Mouse (Mus musculus) ES-E14 (cell line): Measurements from ENCODE around the gene 4932438A13Rik. TPM values are rescaled to one million over a fixed set of nuclear protein-coding genes. Genes with fewer than 3 reads are reported as not detected.

Experiments
- DNase-seq: peaks from one replicate; pipeline ENCODE4 v3.0.0-alpha.2; 2013; ENCODE audit warnings: low read depth, low spot score
- H3K27ac ChIP-seq: 2 replicates; pipeline ENCODE4 v1.5.1; 2012; ENCODE audit warnings: low read depth, mild to moderate bottlenecking, low read length, moderate library complexity, mixed read lengths; ENCODE audit not compliant: poor library complexity, insufficient read depth, severe bottlenecking
- H3K36me3 ChIP-seq: 2 replicates; pipeline ENCODE4 v1.6.1; 2012; ENCODE audit warnings: mild to moderate bottlenecking, low read length, moderate library complexity, mixed read lengths; ENCODE audit not compliant: control insufficient read depth, poor library complexity, insufficient read depth, severe bottlenecking
- H3K4me1 ChIP-seq, 2 experiments: fragments of 150-350 bp in 1 of 2; sonication (generic) in 1 of 2; 2 replicates each; pipeline ENCODE4 v1.6.1; 2012; ENCODE audit warnings: low read length in 2 of 2, mild to moderate bottlenecking in 1 of 2, mixed read lengths in 1 of 2; ENCODE audit not compliant: control insufficient read depth in 2 of 2, insufficient read depth in 2 of 2, poor library complexity in 1 of 2
- H3K4me3 ChIP-seq, 2 experiments: fragments of 150-350 bp in 1 of 2; sonication (generic) in 1 of 2; 2 replicates each; pipeline ENCODE4 v1.5.1; 2012; ENCODE audit warnings: low read length in 2 of 2, low read depth in 1 of 2, mild to moderate bottlenecking in 1 of 2, mixed read lengths in 1 of 2; ENCODE audit not compliant: insufficient read depth in 1 of 2, poor library complexity in 1 of 2, severe bottlenecking in 1 of 2
- H3K9ac ChIP-seq: 2 replicates; pipeline ENCODE4 v1.6.1; 2012; ENCODE audit warnings: low read depth, mild to moderate bottlenecking, low read length, mixed read lengths; ENCODE audit not compliant: poor library complexity, insufficient read depth, severe bottlenecking
- H3K9me3 ChIP-seq: fragments of 150-350 bp; sonication (generic); 2 replicates; pipeline ENCODE4 v1.6.1; 2012; ENCODE audit warnings: low read depth, mild to moderate bottlenecking, low read length; ENCODE audit not compliant: control insufficient read depth, insufficient read depth
- CHD2 ChIP-seq: IDR thresholded peaks from 2 replicates; pipeline ENCODE4 v1.6.1; 2014; ENCODE audit warnings: mild to moderate bottlenecking, low read depth, low read length, inconsistent platforms
- HCFC1 ChIP-seq: IDR thresholded peaks from 2 replicates; pipeline ENCODE4 v1.6.1; 2012; ENCODE audit warnings: low read length, inconsistent platforms, borderline replicate concordance; ENCODE audit not compliant: insufficient read depth
- MAFK ChIP-seq: IDR thresholded peaks from 2 replicates; pipeline ENCODE4 v1.6.1; 2014; ENCODE audit warnings: mild to moderate bottlenecking, low read depth, low read length, inconsistent platforms; ENCODE audit not compliant: insufficient read depth
- ZC3H11A ChIP-seq: IDR thresholded peaks from 2 replicates; pipeline ENCODE4 v1.6.1; 2012; ENCODE audit warnings: low read depth, mild to moderate bottlenecking, inconsistent platforms, low read length, borderline replicate concordance
- ZNF384 ChIP-seq: IDR thresholded peaks from 2 replicates; pipeline ENCODE4 v1.6.1; 2012; ENCODE audit warnings: low read depth, low read length, inconsistent platforms
- in situ Hi-C, 2 experiments: fragments of 600-800 bp; cut with MboI; formaldehyde crosslinking; loops; one replicate each; pipeline ENCODE4 v1.15.1; 2025; ENCODE audit warnings: low sequenced_read_pairs in 2 of 2, inconsistent platforms in 1 of 2; ENCODE audit not compliant: unreplicated experiment in 2 of 2
- total RNA-seq: library from RNA; depleted of rRNA; stranded (reverse); fragments of 300-350 nt; gene quantifications from 2 replicates; pipeline ENCODE4 v1.2.3, GENCODE M21; 2012; rRNA removed

The 4932438A13Rik gene
- total RNA-seq, 1 experiment: 40.4 TPM

DNA sequence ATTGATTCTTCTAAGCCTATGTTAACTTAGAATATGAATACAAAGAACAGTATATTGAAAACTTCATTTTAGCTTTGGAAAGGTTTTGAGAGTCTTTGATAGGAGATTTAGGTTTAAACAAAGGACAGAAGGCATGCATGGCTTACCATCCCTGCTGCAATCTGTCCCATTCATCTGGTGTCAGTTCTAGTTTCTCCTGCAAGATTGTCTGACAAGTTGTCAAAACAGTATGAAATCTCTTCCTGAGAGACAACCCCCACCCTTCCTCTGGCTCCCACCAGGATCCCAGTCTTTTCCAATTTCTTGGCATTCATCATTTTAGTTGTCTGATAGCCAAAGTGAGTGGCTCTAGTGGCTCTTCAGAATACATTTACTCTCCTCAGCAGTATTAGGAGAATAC, 227.8 kb downstream of the 4932438A13Rik start:
- Histone ChIP-seq H3K9ac (no peak overlapping the region), H3K27ac (no peak overlapping the region), H3K9me3 (no peaks in the 10 kb centered on the region), H3K4me3 (no peak overlapping the region), H3K36me3 (no peaks in the 10 kb centered on the region), H3K4me1 (no peaks in the 10 kb centered on the region)
- in situ Hi-C loops: no loop called here
- TF ChIP-seq HCFC1 (no peak), ZNF384 (no peak), MAFK (no peak), ZC3H11A (no peak), CHD2 (no peak)
- no peak for DNase-seq

Other genes starting within 250 kb of the 4932438A13Rik start
- 2.0 and 2.2 TPM in 2 replicates for gene Bbs7, start 249.6 kb upstream of the 4932438A13Rik start, total RNA-seq
- gene Trpc3, start 172.9 kb upstream of the 4932438A13Rik start, total RNA-seq: 0.32 and 0.54 TPM in 2 replicates
- gene Adad1, start 200.4 kb downstream of the 4932438A13Rik start, total RNA-seq: 1.3 and 1.7 TPM in 2 replicates